Mouse (Mus musculus) liver, adult 2 months (tissue): ENCODE results near the gene Hoga1.

ENCODE experiments used
- CTCF ChIP-seq: fragments of 200-500 bp; IDR thresholded peaks from 2 replicates; pipeline ENCODE4 v1.5.1; 2011; ENCODE audit warnings: low read depth, low read length, control low read depth
- POLR2A ChIP-seq: fragments of 200-500 bp; IDR thresholded peaks from 2 replicates; pipeline ENCODE4 v1.6.1; 2011; ENCODE audit warnings: low read length, control low read depth; ENCODE audit not compliant: insufficient read depth; ENCODE audit errors: extremely low read depth

DNA sequence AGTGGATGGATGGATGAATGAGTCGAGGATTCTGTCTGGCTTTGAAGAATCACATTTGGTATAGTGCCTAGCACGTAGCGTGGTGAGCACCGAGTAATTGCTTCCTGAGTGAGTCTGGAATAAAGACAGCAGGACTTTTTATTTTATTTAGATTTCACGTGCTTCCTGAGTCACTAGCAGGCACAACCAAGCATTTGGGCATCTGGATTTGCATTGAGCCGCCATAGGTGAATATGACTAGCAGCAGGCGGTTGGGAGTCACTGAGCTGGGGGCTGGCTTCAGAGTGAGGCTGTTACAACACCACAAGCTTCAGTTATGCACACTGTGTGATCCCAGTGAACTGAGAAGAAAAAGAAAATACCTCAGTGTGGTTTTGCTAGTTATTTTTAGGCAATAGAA is 36.3 kb upstream of the Hoga1 start:
- no peak for TF ChIP-seq CTCF
- TF ChIP-seq POLR2A = no peak
